Mouse (Mus musculus) retina, postnatal 1 day (tissue): Measurements from ENCODE around the gene Tyrobp.

Experiments used
- DNase-seq: peaks from one replicate; pipeline ENCODE4 v3.0.0-alpha.2; 2012

The Tyrobp gene

DNA sequence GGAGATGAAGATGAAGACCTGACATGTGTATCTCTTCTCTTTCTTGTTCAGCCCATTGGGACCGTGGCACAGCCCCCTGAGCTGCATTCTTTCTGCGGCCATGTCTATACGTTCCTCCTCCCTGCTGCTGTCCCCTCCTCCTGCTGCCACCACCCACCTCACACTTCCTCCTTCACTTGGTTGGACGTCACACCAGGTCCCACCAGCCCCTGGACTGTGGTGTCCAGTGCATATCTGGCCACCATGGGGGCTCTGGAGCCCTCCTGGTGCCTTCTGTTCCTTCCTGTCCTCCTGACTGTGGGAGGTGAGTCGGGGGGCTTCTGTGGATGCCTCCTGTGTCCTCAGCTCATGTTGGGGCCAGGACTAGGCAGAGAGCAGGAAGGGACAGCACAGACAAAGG lies at the start of gene Tyrobp:
TSS of gene Tyrobp (plus strand) at position 165 of the 400 bp plus-strand sequence.
- DNase-seq, result no peak

DNA sequence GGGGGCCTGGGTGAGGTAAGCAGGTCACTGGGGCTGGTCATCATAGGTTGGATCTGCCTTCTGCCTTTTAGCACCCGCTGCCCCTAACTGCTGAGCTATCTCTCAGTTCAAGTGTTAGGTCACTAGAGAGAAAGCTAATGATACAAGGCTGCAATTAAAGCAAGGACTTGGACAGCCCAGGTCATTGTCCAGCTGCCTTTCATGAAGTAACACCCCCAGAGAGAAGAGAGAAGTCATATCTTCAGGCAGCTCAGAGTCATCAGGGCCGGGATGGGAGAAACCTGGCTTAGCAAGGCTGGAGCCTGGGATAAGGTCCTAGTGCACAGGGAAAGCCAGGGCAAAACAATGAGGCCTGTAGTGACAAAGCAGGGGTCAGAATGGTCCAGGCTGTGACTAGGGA lies 46.1 kb upstream of the Tyrobp start:
- DNase-seq, result no peak

DNA sequence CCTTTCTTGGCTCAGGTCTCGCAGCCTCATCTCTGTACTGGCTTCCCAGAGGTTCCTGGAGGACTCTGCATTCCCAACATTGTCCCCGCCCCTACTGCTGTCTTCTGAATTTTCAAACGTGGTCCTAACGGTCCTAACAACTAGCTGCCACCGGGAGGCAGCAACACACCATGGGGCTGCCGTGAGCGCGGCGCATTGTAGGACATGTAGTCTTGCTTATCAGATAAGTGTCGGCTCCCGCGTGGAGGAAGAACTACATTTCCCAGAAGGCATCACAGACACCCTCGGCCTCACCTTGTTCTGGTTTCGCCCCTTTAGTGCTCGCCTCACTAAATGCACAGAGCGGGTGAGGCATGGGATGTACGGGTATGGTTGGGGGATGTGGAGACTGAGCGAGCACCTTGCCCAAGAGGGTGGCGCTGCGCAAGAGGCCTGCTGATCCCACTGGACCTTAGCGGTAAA lies 40.0 kb upstream of the Tyrobp start:
- peak; percentile 98 for DNase-seq

DNA sequence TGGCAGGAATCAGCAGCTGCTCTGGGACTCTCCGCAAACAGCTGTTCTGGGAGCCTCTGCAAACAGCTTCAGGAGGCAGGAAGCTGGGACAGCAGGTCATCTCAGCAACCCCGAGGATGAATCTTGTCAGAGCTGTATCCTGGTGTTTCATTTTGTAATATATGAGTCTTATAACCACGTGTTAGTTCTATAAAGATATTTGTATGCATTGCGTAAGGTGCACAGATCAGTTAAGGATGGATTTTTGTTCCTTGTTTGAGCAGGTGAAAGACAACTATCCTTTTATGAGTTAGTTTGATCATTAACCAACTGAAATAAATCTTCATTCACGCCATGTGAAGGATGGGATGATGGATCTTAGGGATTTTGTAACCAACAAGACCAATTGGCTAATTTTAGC lies 33.5 kb upstream of the Tyrobp start:
- DNase-seq, result no peak

DNA sequence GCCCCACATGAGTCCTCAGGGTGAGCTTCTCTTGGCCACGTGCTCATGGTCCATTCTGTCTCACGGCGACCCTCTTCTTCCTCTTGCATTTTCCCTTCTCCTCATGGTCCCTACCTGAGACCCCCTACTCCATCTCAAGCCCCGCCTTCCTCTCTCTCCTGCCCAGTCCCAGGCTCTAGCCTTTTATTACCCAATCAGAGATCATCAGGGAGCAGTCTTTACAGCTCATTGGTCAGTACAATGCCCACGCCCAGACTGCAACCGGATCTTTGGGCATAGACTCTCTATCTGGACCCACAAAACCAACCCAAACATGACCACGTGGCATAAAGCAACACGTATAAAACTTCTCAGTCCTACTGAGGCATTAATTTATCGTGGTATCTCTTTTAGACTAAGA lies 29.5 kb upstream of the Tyrobp start:
- no peak for DNase-seq

DNA sequence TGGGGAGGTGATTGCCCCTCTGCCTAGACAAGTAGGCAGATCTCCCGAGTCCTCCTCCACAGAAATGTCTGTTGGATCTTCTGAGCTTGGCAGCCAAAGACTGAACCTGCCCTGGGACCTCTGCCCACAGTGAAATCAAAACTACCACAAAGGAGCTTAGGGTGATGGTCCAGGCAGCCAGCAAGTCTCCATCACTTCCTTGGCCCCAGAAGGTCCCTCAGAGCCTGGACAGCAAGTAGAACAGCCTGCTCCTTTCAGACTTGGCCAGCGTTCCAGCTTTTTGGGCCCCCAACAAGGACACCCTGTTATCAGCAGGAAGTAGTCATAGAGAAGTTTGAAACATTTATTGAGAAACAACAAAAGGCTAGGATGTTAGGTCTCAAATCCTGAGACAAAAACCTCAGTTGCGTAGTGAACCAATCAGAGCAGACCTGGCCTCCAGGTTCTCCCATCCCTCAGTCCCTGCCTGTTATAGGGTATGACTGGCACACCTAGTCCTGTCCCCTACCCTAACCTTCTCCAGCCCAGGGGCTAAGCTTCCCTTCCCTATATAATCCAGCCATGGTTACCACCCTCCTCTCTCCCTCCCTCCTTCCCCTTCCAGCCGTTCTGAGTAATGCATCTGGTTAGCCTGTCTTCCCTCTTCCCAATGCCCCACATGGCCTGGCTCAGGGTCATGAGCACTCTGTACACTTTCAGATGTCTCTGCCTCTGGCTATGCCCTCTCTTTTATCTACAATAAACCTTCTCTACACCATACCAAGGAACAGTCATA lies 20.6 kb upstream of the Tyrobp start:
- DNase-seq, result no peak

DNA sequence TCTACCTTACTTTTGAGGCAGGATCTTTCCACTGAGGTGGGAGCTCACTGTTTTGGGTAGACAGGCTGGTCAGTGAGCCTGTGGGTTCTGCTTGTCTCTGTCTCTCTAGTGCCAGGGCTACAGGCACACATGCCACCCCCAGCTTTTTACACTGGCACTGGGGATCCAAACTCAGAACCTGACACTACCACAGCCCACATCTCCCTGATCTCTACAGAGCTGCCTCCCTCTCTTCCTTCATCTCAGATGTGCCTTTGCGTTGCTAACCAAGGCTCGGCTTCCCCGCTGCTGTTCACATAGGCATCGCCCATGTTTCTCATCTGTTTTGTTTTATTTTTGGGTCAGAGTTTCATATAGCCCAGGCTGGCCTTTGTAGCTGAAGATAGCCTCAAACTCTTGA lies 19.9 kb upstream of the Tyrobp start:
- no peak for DNase-seq

DNA sequence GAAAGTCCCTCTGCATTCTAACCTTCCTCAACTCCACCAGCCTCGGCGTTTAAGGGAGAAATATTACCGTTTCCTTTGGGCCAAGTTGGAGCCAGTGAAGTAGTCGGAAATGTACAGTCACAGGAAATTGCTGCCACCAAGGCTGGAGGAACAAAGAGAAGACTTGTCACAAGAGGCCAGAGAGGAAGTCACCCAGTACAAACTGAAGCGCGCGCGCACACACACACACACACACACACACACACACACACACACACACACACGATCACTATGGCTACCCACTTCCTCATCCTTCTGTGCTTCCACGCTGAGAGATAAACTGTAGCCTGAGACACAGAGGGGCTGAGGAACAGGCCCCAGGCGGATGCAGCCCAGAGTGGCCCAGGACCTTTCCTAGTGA lies 19.2 kb upstream of the Tyrobp start:
- no peak for DNase-seq

DNA sequence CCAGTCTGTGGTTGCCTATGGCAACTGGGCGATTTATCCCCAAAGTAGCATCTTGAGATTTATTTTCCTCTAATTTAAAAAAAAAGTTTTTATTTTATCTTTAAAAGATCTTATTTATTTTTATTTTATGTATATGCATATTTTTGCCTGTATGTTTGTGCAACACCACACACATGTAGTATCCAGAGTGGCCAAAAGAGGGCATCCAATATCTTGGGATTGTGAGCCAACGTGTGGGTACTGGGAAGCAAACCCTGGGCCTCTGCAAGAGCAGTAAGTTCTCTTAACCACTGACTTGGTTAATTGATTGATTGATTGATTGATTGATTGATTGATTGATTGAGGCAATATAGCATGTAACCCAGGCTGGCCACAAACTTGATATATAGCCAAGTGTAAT lies 18.7 kb upstream of the Tyrobp start:
- DNase-seq, result no peak

DNA sequence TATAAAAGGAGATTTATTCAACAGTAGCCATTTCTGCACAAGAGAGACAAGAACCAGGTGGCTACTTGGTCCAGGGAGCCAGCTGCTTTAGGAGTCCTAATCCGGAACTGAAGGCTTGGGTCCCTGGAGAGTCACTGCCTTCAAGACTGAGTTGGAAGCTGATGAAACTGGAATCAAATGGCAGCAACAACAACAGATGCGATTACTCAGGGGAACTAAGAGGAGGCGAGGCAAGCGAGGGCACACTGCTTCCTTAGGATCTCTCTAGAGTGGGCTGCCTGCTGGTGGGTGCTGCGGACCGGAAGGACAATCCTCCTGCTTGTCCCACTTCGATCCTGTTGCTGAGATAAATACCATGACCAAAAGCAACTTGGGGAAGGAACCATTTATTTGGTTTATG lies 13.9 kb upstream of the Tyrobp start:
- peak; percentile 20 for DNase-seq

DNA sequence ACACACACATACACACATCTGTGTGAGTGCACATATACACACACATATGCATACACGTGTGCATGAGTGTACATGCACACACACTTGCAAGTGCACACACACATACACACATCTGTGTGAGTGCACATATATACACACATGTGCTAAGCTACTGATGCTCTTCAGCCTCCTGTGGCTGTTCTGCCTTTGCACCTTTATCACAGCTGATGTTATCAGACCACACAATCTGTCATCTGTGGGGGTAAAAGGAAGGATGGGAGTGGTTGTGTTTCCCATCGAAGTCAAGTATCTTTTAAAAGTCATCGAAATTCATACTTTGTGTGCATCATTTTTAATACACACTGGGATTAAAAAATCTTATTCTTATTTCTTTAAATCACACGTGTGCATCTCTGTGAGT lies 11.2 kb upstream of the Tyrobp start:
- DNase-seq, result no peak

DNA sequence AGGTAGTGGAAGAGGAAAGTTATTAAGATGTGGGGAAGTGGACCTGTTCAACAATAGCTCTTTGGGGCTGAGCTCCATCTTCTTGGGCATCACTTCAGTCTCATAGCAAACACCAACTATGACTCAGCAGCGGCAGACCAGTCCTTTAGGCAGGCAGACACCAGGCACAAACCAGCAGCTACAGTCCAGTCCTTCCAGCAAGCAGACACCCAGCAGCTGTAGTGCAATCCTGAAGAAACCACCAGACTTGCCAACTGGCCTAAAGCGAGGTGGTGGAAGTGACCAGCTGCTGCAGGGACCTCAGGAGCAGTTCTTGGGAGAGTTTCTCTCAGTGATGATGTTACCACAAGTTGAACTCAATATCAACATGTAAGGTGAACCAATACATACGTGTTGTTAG lies 4.9 kb upstream of the Tyrobp start:
- DNase-seq, result no peak

DNA sequence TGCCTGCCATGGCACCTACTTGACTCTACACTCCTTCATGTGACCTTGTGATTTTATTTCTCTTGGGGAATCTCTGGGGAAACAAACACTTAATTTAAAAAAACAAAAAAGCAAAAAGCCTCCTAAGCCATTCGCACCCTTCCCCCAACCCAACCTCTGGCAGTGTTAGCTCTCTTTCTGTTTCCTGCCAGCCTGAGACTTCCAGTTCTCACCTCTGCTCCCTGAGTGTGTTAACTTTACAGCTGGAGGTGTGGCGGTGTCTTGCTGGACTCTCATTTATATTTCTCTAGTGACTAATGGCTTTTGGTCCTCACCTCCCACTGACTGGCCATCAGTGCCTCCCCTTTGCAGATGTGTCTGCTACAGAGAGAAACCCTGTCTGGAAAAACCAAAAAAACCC lies 3.8 kb upstream of the Tyrobp start:
- no peak for DNase-seq

DNA sequence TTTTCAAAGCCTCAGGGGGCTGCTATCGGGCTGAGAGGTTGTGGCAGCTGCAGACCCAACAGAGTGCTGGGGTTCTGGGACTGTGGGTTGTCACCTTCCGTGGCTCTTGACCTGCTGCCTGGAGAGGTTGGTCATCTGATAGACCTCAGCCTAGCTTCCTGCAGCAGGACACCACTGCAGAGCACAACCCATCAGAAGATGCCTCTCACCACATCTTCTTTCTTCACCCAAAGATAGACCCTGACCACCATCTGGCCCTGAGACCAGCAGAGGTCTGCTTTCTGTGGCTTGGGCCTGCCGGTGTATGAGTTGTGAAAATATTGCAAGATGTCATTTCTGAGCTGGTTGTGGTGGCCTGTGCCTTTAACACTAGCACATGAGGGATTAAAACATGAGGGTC lies 2.5 kb upstream of the Tyrobp start:
- no peak for DNase-seq

DNA sequence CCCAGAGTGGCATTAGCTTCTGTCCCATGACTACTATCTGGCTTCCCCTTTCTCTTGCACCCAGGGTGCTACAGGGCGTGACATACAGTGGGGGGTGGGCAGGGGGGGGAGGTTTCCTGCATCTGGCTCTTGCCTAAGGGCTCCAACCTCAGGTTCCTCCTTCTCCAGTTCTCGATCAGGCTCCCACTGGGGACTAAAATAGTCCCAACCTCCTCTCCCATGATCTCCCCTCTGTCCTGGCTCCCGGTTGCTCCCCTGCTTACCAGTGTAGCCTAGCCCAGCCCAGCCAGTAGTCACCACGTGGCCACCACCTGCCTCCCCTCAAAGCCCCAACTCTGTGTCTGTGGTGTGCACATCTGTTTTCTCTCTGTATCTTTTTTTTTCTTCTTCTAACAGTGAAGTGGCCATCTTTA lies 819 bp upstream of the Tyrobp start:
- no peak for DNase-seq

DNA sequence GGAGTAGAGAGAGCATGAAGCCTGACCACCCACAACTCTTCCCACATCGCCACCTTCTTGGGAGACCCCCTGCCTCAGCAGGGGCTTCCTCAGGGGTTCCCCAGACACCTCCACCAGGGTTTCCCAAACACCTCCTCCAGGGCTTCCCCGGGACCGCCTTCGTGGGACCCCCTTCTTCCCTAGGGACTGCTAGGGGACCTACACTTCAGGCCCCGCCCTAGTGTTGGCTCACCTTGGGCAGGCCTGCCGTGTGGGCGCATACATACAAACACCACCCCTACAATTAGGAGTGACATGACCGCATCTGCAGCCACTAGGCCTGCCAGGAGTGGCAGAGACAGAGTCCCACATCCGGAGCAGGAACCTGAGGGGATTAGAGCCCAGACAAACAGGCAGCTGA lies 4.3 kb downstream of the Tyrobp start:
- no peak for DNase-seq

DNA sequence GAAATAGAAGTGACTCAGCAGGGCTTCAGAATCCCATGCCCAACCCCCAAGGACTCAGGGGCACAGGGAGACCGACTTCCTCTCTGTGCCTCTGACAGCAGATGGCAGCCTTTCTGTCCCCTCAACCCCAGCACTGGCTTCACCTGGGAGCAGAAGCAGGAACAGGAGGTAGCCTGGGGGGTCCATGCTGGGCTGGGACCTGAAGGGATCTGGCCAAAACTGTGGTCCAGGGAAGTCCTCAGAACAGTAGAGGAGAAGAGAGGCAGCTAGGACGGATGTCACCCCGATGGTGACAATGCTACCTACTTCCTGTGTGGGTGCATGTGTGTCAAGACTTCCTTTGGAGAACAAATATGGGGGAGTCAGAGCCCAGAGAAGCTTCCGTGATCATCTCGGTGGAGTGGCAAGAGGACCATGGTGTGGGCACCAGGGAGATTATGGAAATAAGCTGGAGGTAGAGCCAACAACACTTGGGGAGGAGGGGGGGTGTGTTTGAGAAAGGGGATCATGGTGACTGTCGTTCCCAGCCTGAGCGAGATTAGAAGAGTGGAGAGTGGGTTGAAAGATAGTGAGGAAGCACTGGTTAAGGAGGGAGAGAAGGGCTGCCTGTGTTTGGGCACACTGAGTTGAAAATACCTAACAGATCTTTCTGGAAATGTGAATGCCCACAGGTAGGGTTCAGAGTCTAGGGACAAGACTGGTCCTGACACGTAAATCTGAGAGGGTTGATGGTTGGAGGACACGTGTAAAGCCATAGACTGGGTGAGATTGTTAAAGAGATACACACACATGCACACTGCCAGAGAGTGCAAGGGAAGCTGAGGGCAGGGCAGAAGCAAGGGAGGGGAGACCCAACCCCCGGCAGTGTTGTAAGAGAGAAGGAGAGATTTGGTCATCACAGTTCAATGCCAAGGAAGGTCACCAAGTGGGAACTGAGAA lies 6.3 kb downstream of the Tyrobp start, which contains the start of gene Hcst:
TSS of gene Hcst (minus strand) at position 294 of the 939 bp plus-strand sequence.
- no peak for DNase-seq

DNA sequence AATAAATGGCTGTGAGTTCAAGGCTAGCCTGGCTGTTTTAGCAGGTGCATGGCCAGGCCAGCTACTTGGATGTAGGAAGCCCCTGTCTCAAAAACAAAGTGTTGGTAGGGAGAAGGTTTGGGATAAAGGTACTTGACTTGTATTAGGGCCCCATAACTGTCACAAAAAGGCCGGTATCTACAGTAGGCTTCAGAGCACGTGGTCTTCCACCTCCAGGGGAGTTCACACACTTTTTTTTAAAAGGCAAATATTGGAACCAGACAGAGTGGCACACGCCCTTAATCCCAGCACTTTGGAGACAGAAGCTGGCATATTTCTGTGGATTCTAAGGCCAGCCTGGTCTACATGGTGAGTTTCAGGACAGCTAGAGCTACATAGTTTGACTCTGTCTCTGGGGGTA lies 7.1 kb downstream of the Tyrobp start:
- no peak for DNase-seq

DNA sequence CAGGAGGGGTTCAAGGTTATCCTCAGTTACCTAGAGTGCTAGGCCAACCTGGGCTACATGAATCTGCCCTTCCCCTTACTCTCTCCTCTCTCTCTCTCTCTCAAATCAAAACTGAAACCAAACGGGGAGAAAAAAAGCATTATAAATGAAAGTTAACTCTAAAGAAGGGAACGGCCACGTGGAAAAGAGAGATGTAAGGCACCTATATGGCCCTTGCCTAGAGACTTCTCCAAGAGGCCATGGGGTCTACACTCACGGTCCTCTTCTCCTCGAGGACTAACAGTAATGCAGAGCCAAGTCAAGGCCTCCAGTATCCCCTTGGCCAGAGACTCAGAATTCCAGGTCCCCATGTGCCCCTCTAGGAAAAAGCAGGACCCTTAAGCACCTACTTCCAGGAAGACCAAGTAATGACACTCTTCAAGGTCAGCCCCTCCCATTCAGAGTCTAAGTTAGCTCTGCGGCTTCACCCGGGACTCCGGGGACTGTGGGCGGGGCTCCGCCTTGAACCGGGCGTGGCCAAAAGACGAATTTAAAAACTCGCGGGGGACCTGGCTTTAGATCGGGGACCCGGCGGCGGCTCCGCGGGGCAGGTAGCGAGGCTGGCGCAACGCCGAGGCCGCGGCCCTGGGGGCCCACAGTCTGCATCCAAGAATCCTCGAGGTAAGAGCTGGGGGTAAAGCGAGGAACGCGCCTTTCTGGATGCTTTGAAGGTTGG lies 7.8 kb downstream of the Tyrobp start, which contains the start of gene Nfkbid:
TSS of gene Nfkbid (plus strand) at position 558 of the 715 bp plus-strand sequence.
- peak; percentile 55 for DNase-seq

DNA sequence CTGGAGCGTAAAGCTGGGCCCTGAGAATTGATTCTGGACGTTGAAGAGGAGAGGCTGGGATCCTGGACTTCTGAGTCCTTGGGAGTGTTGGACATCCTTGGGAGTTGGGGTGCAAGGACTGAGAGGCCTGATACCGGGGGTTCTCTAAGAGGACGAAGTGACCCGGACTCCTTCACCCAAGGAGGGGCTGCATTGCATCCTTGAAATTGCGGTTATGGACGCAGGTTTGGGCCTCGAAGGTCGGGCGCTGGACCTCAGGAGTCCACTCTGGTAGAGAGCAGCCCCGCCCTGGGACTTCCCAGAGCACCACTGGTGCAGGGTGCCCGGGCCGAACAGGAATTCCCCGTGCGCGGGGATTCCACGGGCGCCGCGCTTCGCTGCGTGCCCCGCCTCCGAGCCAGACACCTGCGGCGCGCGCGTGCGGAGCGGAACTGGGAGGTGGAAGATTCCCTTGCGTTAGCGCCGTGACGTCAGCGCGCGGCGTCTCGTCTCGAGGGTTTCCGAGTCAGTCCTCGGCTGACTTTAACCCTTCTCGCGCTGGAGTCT lies 8.4 kb downstream of the Tyrobp start:
- DNase-seq, result peak; percentile 92

DNA sequence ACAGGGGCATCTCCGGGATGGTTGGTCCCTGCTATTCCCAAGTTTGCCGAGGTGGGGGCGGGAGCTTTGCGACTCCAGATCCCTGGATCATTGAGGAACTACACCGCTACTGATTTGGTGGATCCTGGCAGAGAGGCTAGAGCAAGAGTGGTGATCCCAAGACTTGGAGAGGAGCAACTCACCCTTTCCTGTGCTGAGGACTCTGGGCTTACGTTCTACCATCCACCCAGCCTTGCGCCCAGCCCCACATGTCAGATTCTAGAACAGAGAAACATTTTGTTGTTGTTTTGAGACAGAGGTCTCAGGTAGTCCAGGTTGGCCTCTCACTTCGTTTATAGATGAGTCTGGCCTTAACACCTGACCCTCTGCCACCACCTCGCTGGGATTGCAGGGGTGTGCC lies 9.0 kb downstream of the Tyrobp start:
- no peak for DNase-seq

DNA sequence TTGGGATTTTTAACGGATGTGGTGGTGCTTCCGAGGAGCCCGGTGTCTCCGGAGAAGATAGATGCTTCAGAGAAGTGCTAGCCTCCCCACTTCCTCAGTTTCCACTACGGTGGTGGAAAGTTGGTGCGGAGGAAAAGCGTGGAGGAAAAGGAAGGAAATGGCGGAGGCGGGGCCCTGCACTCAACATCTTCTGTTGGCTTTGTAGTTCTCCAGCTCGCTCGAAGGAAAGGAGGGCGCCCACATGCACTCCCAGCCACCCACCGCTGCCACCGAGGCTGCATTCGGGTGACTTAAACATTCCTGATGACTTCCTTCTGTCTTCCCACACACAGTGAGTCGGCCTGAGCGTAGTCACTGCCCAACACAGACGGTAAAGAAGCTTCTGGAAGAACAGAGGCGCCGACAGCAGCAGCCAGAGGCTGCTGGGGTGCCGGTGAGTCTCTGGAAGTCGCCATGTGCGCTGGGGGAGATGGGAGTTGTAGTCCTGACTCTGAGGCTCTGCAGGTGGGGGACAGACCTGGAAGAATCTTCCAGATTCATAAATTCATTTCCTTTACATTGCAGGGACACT lies 9.6 kb downstream of the Tyrobp start:
- DNase-seq, result peak; percentile 18

DNA sequence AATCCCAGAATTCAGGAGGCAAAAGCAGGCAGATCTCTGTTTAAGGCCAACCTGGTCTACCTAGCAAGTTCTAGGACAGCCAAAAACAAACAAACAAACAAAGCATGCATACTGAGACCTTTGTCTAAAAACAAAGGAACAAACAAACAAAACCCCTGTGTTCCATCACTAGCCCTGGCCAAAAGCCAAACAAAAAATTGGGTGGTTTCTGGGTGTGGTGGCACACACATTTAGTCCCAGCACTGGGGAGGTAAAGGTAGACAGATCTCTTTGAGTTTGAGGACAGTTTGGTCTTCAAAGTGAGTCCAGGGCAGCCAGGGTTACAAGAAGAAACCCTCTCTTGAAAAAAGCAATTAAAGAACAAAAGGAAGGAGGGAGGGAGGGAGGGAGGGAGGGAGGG lies 15.8 kb downstream of the Tyrobp start:
- DNase-seq, result no peak
